Mouse (Mus musculus) hindbrain, embryonic 16.5 days (tissue): ENCODE data around the gene Gtpbp2. TPM values are rescaled to one million over a fixed set of nuclear protein-coding genes. Genes with fewer than 3 reads are reported as not detected.

Experiments used
- ATAC-seq: fragments of 200-750 bp; cut with Nextera tagmentation; 2 replicates; pipeline ENCODE4 v1.8.0; 2017; ENCODE audit warnings: moderate TSS enrichment, moderate library complexity
- H3K27ac ChIP-seq: fragments of 300-500 bp; sonication (generic); 2 replicates; pipeline ENCODE4 v1.5.1; 2014; ENCODE audit warnings: low read depth, mild to moderate bottlenecking, control low read depth, low read length, moderate library complexity
- H3K27me3 ChIP-seq: fragments of 300-500 bp; sonication (generic); replicated peaks from 2 replicates; pipeline ENCODE4 v1.6.1; 2014; ENCODE audit warnings: low read length; ENCODE audit not compliant: control insufficient read depth, insufficient read depth
- H3K36me3 ChIP-seq: fragments of 300-500 bp; sonication (generic); 2 replicates; pipeline ENCODE4 v1.6.1; 2014; ENCODE audit warnings: mild to moderate bottlenecking, low read length, moderate library complexity, mixed read lengths; ENCODE audit not compliant: control insufficient read depth, insufficient read depth
- H3K4me1 ChIP-seq: fragments of 300-500 bp; sonication (generic); 2 replicates; pipeline ENCODE4 v1.6.1; 2014; ENCODE audit warnings: low read depth, low read length; ENCODE audit not compliant: control insufficient read depth, insufficient read depth
- H3K4me2 ChIP-seq: fragments of 300-500 bp; sonication (generic); 2 replicates; pipeline ENCODE4 v1.6.1; 2014; ENCODE audit warnings: mild to moderate bottlenecking, low read length, control low read depth, moderate library complexity
- H3K4me3 ChIP-seq: fragments of 300-500 bp; sonication (generic); 2 replicates; pipeline ENCODE4 v1.5.1; 2014; ENCODE audit warnings: mild to moderate bottlenecking, low read length, control low read depth, moderate library complexity
- H3K9ac ChIP-seq: fragments of 300-500 bp; sonication (generic); 2 replicates; pipeline ENCODE4 v1.6.1; 2014; ENCODE audit warnings: low read depth, mild to moderate bottlenecking, control low read depth, low read length, moderate library complexity
- H3K9me3 ChIP-seq: fragments of 300-500 bp; sonication (generic); 2 replicates; pipeline ENCODE4 v1.6.1; 2014; ENCODE audit warnings: mild to moderate bottlenecking, low read length, moderate library complexity; ENCODE audit not compliant: control insufficient read depth
- WGBS: fragments of 180-500 bp; shearing (Covaris S2); extraction: QIAGEN DNeasy Blood & Tissue Kit; methylation state at CpG from one replicate; pipeline ENCODE4 v1.1.7; 2014; 5-methylcytosine and 5-hydroxymethylcytosine counted together
- polyA plus RNA-seq: library from polyadenylated mRNA; unstranded; fragments of >200 nt; fragmentation: Nextera tagmentation; extraction: Ambion mirVana; gene quantifications from 2 replicates; pipeline ENCODE4 v1.2.1, GENCODE M21; 2015

Gtpbp2 gene
- polyA plus RNA-seq, 1 experiment from 2014 or later: 41.0 TPM

DNA sequence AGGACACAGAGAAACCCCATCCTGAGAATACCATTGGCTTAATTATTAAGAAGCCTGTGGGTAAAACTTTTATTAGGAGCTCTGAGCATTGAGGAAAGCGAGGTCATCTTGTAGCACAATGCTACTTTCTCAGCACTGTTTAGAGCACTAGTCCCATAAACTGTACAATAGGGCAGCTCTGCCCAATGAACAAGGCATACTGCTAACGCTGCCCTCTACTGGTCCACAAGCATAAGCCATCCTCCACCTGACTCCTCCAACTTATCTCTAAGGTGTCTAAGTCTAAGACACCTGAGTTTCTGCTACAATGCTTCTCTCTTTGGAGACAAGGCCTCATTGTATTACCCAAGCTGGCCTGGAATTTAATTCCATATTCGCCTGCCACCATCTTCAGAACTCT, 9.7 kb downstream of the Gtpbp2 start:
- Histone ChIP-seq H3K9me3 (no peaks in the 10 kb centered on the region), H3K4me1 (no peaks in the 10 kb centered on the region), H3K27me3 (no peaks in the 10 kb centered on the region), H3K36me3 (peaks cover 36% of the 10 kb centered on the region), H3K9ac (no peak overlapping the region), H3K4me3 (no peak overlapping the region), H3K4me2 (no peak overlapping the region), H3K27ac (no peak overlapping the region)
- 79% methylated on average over 3 of the region's 3 CpGs for WGBS
- ATAC-seq: peak; percentile 49; the same call in 1 of the 2 replicates

DNA sequence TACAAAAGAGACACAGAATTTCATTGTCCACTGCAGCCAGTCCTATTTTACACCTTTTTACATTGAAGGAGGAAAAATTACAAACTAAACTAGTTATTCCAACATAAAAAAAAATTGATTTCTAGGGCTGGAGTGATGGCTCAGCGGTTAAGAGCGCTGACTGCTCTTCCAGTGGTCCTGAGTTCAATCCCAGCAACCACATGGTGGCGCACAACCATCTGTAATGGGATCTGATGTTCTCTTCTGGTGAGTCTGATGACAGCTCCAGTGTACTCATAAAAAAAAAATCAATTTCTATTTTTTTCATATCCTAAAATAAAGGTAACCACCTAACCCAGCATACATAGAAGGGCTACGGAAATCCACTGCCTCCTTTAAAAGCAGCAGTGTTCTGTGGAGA, 21.4 kb downstream of the Gtpbp2 start:
- Histone ChIP-seq H3K4me1 (no peaks in the 10 kb centered on the region), H3K27ac (no peak overlapping the region), H3K4me2 (no peak overlapping the region), H3K27me3 (no peaks in the 10 kb centered on the region), H3K9me3 (no peaks in the 10 kb centered on the region), H3K9ac (no peak overlapping the region), H3K36me3 (peaks cover 32% of the 10 kb centered on the region), H3K4me3 (no peak overlapping the region)
- no peak for ATAC-seq
- 89% methylated on average over 4 of the region's 4 CpGs for WGBS

DNA sequence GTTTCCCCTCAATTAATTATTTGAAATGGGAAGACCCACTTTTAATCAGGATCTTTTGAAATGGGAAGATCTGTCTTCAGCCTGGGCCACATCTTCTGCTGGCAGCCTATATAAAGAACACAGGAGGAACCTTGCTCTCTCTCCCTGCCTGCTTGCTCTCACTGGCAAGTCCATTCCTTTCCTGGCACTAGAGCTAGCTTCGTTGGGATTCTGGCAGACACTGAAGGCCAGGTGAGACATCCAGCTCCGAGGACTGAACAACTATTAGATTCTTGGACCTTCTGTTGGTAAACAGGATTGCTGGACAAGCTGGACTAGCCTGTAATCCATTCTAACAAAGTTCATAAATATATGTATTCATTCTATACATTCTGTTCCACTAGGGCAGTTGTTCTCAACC, 28.0 kb downstream of the Gtpbp2 start:
- Histone ChIP-seq H3K27ac (no peak overlapping the region), H3K4me2 (no peak overlapping the region), H3K9me3 (no peaks in the 10 kb centered on the region), H3K9ac (no peak overlapping the region), H3K4me1 (no peaks in the 10 kb centered on the region), H3K4me3 (no peak overlapping the region), H3K27me3 (no peaks in the 10 kb centered on the region), H3K36me3 (peaks cover 24% of the 10 kb centered on the region)
- WGBS: 91% methylated on average over 2 of the region's 2 CpGs
- ATAC-seq: no peak

DNA sequence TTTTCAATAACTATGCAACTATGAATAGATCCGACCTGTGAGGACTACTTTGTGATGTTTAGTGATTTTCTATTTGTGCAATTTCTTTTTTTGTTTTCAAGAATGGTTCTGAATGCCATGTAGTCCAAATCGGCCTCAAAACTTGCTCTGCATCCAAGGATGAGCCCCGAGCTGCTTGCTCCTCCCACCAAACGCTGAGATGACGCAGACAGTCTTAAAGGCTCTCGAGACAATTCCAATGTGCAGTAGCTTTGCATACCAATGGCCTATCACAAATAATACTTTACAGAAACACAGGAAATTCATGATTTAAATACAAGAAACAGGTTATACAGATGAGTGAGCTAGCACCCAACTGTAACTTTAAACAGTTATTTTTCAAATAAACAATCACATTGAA, 40.3 kb downstream of the Gtpbp2 start:
- Histone ChIP-seq H3K4me2 (peak overlapping the region; percentile 93), H3K27ac (no peak overlapping the region), H3K9ac (no peak overlapping the region), H3K27me3 (no peaks in the 10 kb centered on the region), H3K36me3 (peaks cover 17% of the 10 kb centered on the region), H3K9me3 (no peaks in the 10 kb centered on the region), H3K4me3 (peak overlapping the region; percentile 11; the same call in 1 of the 2 replicates), H3K4me1 (peaks cover 30% of the 10 kb centered on the region)
- no peak for ATAC-seq
- 61% methylated on average over 6 of the region's 6 CpGs for WGBS

DNA sequence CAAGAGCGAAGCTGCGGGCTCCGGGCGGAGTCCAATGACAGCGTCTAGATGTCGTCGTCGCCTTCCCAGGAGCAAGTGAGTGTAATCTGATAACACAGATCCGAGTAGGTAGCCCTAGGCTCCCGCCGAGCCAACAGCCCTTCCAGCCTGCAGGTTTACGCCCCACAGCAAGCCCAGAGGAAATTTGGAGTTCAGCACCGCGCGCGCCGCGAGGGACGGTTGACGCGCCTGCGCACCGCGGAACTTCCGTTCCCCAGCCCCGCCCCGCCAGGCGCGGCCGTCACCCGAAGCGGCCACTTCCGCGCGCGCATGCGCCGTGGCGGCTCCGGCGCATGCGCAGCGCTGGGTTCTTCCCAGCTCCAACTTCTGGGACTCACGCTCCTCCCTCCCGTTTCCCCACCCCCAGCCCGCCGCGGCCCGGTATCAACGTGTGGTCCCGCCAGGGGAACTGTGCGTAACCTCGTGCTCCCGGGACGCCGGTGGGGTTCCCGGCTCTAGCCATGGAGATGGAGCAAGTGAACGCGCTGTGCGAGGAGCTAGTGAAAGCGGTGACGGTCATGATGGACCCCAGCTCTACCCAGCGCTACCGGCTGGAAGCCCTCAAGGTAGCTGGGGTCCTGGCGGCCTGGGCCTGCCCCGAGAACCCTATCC, 41.7 kb downstream of the Gtpbp2 start, which contains the start of the genes Polh and Xpo5:
Polh (minus strand) TSS at position 225 of the 651 bp plus-strand sequence.
Xpo5 (plus strand) TSS at position 362 of the 651 bp plus-strand sequence.
- Histone ChIP-seq H3K4me1 (peaks cover 30% of the 10 kb centered on the region), H3K9ac (peak within 1 kb of the TSS; percentile 90), H3K4me2 (peak within 1 kb of the TSS; percentile 98), H3K4me3 (peak within 1 kb of the TSS; percentile 94), H3K27me3 (no peaks in the 10 kb centered on the region), H3K9me3 (no peaks in the 10 kb centered on the region), H3K36me3 (peaks cover 26% of the 10 kb centered on the region), H3K27ac (peak within 1 kb of the TSS; percentile 84)
- ATAC-seq: peak; percentile 97
- WGBS: under 1% methylated on average over 66 of the region's 66 CpGs

DNA sequence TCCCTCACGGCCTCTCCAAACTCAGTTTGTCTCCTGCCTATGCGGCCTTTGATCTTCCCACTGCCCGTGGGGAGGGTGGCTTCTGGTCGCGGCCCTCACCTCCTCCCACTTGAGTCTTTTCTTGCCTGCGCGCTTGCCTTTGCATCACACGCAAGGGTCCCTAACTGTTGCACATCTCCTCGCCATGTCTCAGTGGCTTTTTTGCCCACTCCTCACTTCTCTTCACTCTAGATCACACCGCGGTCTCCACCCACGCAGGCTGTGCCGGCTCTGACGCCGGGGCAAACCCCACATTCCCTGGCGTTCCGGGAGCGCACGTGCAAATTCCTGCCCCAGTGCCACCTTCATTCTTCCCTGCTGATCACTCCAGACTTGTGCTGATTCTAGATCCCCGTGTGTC, 42.2 kb downstream of the Gtpbp2 start:
- Histone ChIP-seq H3K4me2 (peak overlapping the region; percentile 98), H3K27me3 (no peaks in the 10 kb centered on the region), H3K36me3 (peaks cover 27% of the 10 kb centered on the region), H3K4me3 (peak overlapping the region; percentile 94), H3K9ac (peak overlapping the region; percentile 90), H3K9me3 (no peaks in the 10 kb centered on the region), H3K4me1 (peaks cover 30% of the 10 kb centered on the region), H3K27ac (peak overlapping the region; percentile 84)
- under 1% methylated on average over 20 of the region's 20 CpGs for WGBS
- no peak; the same call in 1 of the 2 replicates for ATAC-seq

DNA sequence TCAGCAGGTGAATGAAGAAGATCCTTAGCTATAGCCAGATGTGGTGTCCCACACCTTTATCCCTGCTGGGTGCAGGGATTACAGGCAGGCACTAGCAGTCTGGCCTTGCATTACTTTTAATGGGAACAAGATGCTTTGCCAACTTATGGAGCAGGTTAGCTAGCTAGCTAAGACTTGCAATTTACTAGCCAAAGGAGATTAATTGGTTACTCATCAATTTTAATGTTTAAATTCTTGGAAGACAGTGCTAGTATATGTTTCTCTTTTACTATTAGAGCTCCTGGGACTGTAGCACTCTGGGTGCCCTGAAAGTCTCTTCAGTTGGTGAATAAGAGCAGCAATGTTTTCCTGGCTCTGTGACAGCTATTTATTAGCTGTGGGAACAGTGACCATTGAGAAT, 45.8 kb downstream of the Gtpbp2 start:
- no peaks in the 10 kb centered on the region for H3K9me3 ChIP-seq
- H3K4me2 ChIP-seq: no peak overlapping the region
- H3K36me3 ChIP-seq: peaks cover 40% of the 10 kb centered on the region
- H3K27me3 ChIP-seq: no peaks in the 10 kb centered on the region
- no peak overlapping the region for H3K4me3 ChIP-seq
- H3K27ac ChIP-seq: no peak overlapping the region
- no peak overlapping the region for H3K9ac ChIP-seq
- peaks cover 15% of the 10 kb centered on the region for H3K4me1 ChIP-seq
- no peak for ATAC-seq

DNA sequence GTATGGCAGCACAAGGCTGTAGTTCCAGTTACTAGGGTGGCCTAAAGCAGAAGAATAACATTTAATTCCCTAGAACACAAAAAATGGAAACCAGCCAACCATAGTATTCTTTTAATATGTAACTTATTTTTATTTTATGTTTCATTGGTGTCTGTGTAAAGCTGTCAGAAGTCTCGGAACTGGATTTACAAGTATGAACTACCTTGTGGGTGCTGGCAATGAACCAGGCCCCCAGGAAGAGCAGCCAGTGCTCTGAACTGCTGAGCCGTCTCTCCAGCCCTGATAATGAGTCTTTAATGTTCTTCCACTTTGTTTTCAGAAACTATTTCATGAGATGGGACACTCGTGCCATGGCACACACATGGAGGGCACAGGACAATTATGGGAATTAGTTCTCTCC, 49.7 kb downstream of the Gtpbp2 start:
- WGBS: 89% methylated on average over 3 of the region's 3 CpGs
- no peak overlapping the region for H3K4me2 ChIP-seq
- no peak overlapping the region for H3K4me3 ChIP-seq
- H3K4me1 ChIP-seq: no peaks in the 10 kb centered on the region
- H3K36me3 ChIP-seq: peaks cover 47% of the 10 kb centered on the region
- ATAC-seq: no peak
- no peaks in the 10 kb centered on the region for H3K9me3 ChIP-seq
- no peak overlapping the region for H3K9ac ChIP-seq
- H3K27ac ChIP-seq: no peak overlapping the region
- no peaks in the 10 kb centered on the region for H3K27me3 ChIP-seq
